Mouse (Mus musculus): ENCODE results near the gene Tmem143.

- TF ChIP-seq CTCF (IDR thresholded peaks at IDR 0.05): no peak
- TF ChIP-seq EP300 (IDR thresholded peaks at IDR 0.05): no peak
Observed at GRCm38 (mm10) chr7:45881011-45881410, 15.7 kb upstream of the Tmem143 start.
